Mouse (Mus musculus) ES-E14 (cell line): ENCODE data around the gene Sulf2.

Experiments used
- CHD2 ChIP-seq: IDR thresholded peaks from 2 replicates; pipeline ENCODE4 v1.6.1; 2014; ENCODE audit warnings: mild to moderate bottlenecking, low read depth, low read length, inconsistent platforms
- HCFC1 ChIP-seq: IDR thresholded peaks from 2 replicates; pipeline ENCODE4 v1.6.1; 2012; ENCODE audit warnings: low read length, inconsistent platforms, borderline replicate concordance; ENCODE audit not compliant: insufficient read depth
- MAFK ChIP-seq: IDR thresholded peaks from 2 replicates; pipeline ENCODE4 v1.6.1; 2014; ENCODE audit warnings: mild to moderate bottlenecking, low read depth, low read length, inconsistent platforms; ENCODE audit not compliant: insufficient read depth
- ZC3H11A ChIP-seq: IDR thresholded peaks from 2 replicates; pipeline ENCODE4 v1.6.1; 2012; ENCODE audit warnings: low read depth, mild to moderate bottlenecking, inconsistent platforms, low read length, borderline replicate concordance
- ZNF384 ChIP-seq: IDR thresholded peaks from 2 replicates; pipeline ENCODE4 v1.6.1; 2012; ENCODE audit warnings: low read depth, low read length, inconsistent platforms

- TF ChIP-seq HCFC1 (no peak), ZC3H11A (no peak), ZNF384 (no peak), CHD2 (no peak), MAFK (no peak)
Measured at GRCm38 (mm10) chr2:166203647-166204046, 48.2 kb upstream of the Sulf2 start.
